Mouse (Mus musculus): ENCODE measurements around the gene Tubg2. TPM values are rescaled to one million over a fixed set of nuclear protein-coding genes. Genes with fewer than 3 reads are reported as not detected.

The Tubg2 gene
- polyA plus RNA-seq, 1 experiment from 2014 or later = 3.9 TPM

DNA sequence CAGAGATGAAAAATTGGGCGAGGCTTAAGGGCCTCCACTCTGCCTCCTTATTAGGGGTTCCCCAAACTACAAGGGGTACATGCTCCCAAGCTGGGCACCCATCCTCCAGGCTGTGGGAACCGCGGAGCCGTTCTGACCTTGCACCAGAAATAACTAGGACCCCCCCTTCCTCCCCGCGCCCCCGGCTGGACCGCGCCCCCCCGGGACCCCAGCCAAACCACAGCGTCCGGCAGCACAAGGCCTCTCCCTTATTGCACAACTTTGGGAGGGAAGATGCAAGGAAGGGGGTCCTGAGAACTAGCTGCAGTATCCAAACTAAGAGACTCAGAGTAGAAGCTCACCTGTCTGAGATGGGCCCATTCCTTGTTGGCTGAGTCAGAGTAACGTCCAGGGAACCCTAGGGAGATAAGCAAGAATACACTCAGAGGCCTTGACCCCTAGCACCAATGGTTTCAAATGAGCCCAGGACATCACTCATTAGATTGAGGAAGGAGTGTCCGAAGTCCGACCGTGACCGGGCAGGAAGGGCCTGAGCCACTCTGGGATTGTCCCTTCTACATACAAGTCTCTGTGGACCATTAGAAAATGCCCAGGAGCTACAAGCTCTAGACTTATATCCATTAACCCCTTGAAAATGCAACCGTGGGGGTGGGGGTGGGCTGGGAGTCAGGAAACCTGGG, 12.7 kb downstream of the Tubg2 start:
- Histone ChIP-seq H3K27ac (ENCODE audit: low read length) (no peak overlapping the region), H3K4me1 (ENCODE audit: control insufficient read depth, insufficient read depth, low read length) (peaks cover 32% of the 10 kb centered on the region), H3K27me3 (ENCODE audit: control insufficient read depth, insufficient read depth, low read length) (no peaks in the 10 kb centered on the region; the same call in 1 of the 2 replicates), H3K9me3 (replicated peaks; ENCODE audit: control insufficient read depth, low read length) (no peaks in the 10 kb centered on the region), H3K9ac (ENCODE audit: low read length) (peak overlapping the region; percentile 90), H3K4me3 (replicated peaks; ENCODE audit: low read length) (peak overlapping the region; percentile 85), H3K36me3 (ENCODE audit: control insufficient read depth, insufficient read depth, low read length) (peaks cover 22% of the 10 kb centered on the region), H3K4me2 (ENCODE audit: low read depth, low read length) (peak overlapping the region; percentile 92)
- 71% methylated on average over 18 of the region's 18 CpGs for WGBS
- ATAC-seq (ENCODE audit: insufficient read depth, low FRiP score) = no peak

DNA sequence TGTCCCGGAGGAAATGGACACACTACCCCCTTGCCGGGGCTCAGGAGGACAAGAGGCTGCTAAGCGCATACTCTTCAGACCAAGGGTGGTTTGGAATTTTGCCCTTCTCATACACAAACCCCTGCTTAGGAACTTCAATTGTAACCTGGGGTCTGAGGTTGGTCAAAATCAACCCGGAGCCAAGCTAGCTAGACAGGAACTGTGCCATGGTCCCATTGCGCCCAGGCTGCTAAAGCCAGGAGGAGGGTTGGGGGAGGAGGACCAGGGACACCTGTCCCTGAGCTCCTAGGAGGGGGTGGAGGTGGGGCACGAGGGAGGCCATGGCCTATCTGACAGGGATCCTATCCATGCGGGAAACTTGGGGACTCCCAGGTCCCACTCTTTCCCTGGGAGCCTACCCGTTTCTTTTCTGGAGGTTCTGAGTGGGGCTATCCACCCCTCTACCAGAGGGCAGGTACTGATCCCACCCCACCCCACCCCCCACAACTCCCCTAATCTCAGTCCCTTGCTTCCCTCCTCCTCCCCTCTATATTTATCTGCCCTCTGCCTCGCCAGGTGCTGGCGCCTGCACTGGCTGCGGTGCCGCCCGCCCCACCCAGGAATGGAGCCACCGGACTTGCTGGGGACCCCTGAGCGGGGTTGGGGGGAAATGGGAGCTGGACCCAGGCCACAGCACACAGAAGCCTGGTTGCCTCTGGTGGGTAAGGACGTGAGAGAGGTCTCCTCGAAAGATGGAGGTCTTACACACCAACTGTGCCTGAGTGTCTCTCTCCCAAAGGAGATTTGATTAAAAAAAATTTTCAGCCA, 13.8 kb downstream of the Tubg2 start:
- Histone ChIP-seq H3K27ac (ENCODE audit: low read length) (peak overlapping the region; percentile 91), H3K9ac (ENCODE audit: low read length) (peak overlapping the region; percentile 90), H3K27me3 (ENCODE audit: control insufficient read depth, insufficient read depth, low read length) (no peaks in the 10 kb centered on the region; the same call in 1 of the 2 replicates), H3K4me2 (ENCODE audit: low read depth, low read length) (peak overlapping the region; percentile 92), H3K4me1 (ENCODE audit: control insufficient read depth, insufficient read depth, low read length) (peaks cover 41% of the 10 kb centered on the region), H3K4me3 (replicated peaks; ENCODE audit: low read length) (peak overlapping the region; percentile 85), H3K36me3 (ENCODE audit: control insufficient read depth, insufficient read depth, low read length) (peaks cover 15% of the 10 kb centered on the region), H3K9me3 (replicated peaks; ENCODE audit: control insufficient read depth, low read length) (no peaks in the 10 kb centered on the region)
- WGBS = 15% methylated on average over 17 of the region's 17 CpGs
- ATAC-seq (ENCODE audit: insufficient read depth, low FRiP score) = no peak

DNA sequence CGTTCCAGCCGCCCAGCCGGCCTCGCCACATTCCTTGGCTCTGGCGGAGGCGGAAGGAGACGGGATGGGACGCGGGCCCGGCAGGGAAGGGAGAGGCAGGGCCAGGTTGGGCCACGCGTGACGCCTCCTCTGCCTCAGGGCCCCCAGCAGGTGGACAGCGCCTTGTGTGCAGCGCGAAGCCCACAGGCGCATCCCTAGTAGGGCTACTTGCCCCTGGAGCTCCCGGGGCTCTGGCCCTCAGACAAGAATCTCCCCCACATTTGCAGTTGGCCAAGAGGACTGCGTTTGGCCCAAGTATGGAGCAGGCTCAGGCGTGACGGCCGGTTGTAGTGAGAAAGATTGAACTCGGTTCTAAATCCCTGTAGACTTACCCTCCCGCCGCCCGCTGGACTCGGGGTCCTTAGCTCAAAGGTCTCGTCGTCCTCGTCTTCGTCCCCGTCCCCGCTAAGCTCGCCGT, 14.7 kb downstream of the Tubg2 start, which contains the start of gene Cntnap1:
Gene Cntnap1, plus strand, starts transcription at position 170 of the 457 bp plus-strand sequence.
- Histone ChIP-seq H3K4me3 (replicated peaks; ENCODE audit: low read length) (peak within 1 kb of the TSS; percentile 85), H3K4me1 (ENCODE audit: control insufficient read depth, insufficient read depth, low read length) (peaks cover 49% of the 10 kb centered on the region), H3K27ac (ENCODE audit: low read length) (peak within 1 kb of the TSS; percentile 91), H3K9ac (ENCODE audit: low read length) (peak within 1 kb of the TSS; percentile 90), H3K27me3 (ENCODE audit: control insufficient read depth, insufficient read depth, low read length) (peaks cover 5% of the 10 kb centered on the region; the same call in 1 of the 2 replicates), H3K4me2 (ENCODE audit: low read depth, low read length) (peak within 1 kb of the TSS; percentile 92), H3K36me3 (ENCODE audit: control insufficient read depth, insufficient read depth, low read length) (peaks cover 10% of the 10 kb centered on the region), H3K9me3 (replicated peaks; ENCODE audit: control insufficient read depth, low read length) (no peaks in the 10 kb centered on the region)
- under 1% methylated on average over 35 of the region's 35 CpGs for WGBS
- ATAC-seq (ENCODE audit: insufficient read depth, low FRiP score) = no peak

DNA sequence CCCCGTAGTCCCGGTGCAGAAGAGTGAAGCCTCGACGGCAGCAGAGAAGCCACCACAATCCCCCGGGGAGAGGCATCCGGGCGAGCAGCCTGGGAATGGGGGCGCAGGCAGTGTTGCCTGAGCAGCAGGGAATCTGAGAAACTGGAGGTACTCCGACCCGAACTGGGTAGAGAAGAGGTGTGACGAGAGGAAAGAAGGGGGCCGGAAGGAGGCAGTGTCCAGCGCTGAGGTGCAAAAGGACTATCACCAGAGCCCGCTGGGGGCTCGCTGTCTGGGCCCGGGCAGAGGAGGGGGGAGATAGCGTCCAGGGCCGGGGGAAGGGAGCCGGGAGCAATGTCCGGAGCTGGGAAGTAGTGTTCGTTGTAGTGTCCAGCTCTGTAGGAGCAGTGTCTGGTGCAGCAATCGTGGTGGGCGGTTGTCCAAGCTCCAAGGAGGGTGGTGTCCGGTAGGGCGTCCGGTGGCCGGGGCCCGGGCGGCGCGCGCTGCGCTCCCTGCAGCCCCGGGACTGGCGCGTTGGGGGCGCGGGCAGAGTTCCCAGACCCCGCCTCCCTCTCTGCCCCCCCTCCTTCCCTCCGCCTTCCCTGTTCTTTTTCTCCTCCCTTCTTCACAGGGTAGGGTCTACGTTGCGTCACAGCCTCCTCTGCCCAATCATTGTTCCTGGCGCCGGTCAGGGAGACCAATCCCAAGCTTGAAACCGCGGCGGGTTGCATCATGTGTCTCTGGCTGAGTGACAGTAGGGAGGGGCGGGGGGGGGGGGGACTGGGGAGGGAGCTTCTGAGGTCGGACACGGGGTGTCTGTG, 15.3 kb downstream of the Tubg2 start, which contains the start of gene Plekhh3:
Gene Plekhh3, minus strand, starts transcription at position 541 of the 800 bp plus-strand sequence.
- peaks cover 5% of the 10 kb centered on the region; the same call in 1 of the 2 replicates for H3K27me3 ChIP-seq (ENCODE audit: control insufficient read depth, insufficient read depth, low read length)

DNA sequence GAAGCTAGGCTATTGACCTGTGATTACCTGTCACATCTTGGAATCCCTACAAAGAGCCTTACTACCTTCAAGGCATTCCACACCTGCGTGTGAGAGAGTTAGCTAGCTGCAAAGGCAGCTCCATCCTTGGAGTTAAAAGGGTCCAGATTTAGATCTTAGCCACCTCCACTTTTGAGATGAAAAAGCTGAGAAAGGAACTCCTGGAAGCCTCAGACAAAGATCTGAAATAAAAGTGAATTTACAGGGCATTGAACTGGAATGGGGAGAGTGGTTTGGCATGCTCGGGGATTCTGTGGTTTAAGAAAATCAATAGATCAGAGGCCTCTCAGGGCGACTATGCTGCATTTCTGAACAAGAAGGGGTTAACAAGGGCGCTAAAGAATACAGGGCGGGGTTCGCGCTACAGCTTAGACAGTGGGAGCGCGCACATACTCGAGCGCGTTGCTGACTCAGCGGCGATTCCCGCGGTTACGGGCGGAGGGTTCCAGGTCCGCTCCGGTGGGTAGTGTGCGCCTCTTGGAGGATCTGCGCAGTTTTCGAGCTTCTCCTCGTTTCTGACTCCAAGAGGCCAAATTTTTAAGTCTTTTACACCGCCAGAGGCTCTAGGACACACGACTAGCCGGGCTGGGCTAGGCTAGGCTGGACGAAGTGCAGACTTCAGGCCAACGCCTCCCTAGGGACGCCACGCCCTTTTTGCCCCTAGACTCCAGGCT, 16.2 kb downstream of the Tubg2 start:
- WGBS = under 1% methylated on average over 31 of the region's 31 CpGs
- H3K9me3 ChIP-seq (replicated peaks; ENCODE audit: control insufficient read depth, low read length) = no peaks in the 10 kb centered on the region
- ATAC-seq (ENCODE audit: insufficient read depth, low FRiP score) = peak; percentile 64

More for the DNA sequence above, 15.3 kb downstream of the Tubg2 start, which contains the start of gene Plekhh3:
- H3K9me3 ChIP-seq (replicated peaks; ENCODE audit: control insufficient read depth, low read length) = no peaks in the 10 kb centered on the region
- H3K4me2 ChIP-seq (ENCODE audit: low read depth, low read length) = peak within 1 kb of the TSS; percentile 92
- H3K36me3 ChIP-seq (ENCODE audit: control insufficient read depth, insufficient read depth, low read length) = peaks cover 10% of the 10 kb centered on the region
- ATAC-seq (ENCODE audit: insufficient read depth, low FRiP score) = peak; percentile 94
- peak within 1 kb of the TSS; percentile 85 for H3K4me3 ChIP-seq (replicated peaks; ENCODE audit: low read length)
- peak within 1 kb of the TSS; percentile 90 for H3K9ac ChIP-seq (ENCODE audit: low read length)
- H3K27ac ChIP-seq (ENCODE audit: low read length) = peak within 1 kb of the TSS; percentile 96
- peaks cover 52% of the 10 kb centered on the region for H3K4me1 ChIP-seq (ENCODE audit: control insufficient read depth, insufficient read depth, low read length)
- under 1% methylated on average over 48 of the region's 50 CpGs for WGBS

DNA sequence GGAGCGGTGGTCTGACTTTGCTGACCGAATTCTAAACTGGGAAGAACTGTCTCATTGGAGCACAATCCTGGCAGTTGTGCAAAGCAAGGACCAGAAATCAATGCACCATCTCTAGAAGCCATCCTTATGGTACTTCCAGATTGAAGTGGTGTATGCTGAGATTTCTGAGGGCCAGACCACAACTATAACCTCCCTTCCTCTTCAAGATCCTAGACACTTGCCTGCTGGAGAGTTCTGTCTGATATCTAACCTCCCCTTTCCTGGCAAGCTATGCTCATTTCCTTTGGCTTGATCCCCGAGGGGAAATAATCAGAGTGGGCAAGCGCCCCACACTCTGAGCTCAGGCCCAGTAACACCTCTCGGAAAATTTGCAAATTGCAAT, 16.7 kb downstream of the Tubg2 start:
- H3K9ac ChIP-seq (ENCODE audit: low read length) = peak overlapping the region; percentile 77
- peaks cover 64% of the 10 kb centered on the region for H3K4me1 ChIP-seq (ENCODE audit: control insufficient read depth, insufficient read depth, low read length)
- H3K27ac ChIP-seq (ENCODE audit: low read length) = peak overlapping the region; percentile 96
- H3K4me3 ChIP-seq (replicated peaks; ENCODE audit: low read length) = peak overlapping the region; percentile 62
- H3K4me2 ChIP-seq (ENCODE audit: low read depth, low read length) = peak overlapping the region; percentile 92
- peaks cover 4% of the 10 kb centered on the region; the same call in 1 of the 2 replicates for H3K36me3 ChIP-seq (ENCODE audit: control insufficient read depth, insufficient read depth, low read length)
- ATAC-seq (ENCODE audit: insufficient read depth, low FRiP score) = no peak
- no peaks in the 10 kb centered on the region for H3K9me3 ChIP-seq (replicated peaks; ENCODE audit: control insufficient read depth, low read length)
- H3K27me3 ChIP-seq (ENCODE audit: control insufficient read depth, insufficient read depth, low read length) = peaks cover 16% of the 10 kb centered on the region
- 8% methylated on average over 5 of the region's 5 CpGs for WGBS

More for the DNA sequence above, 16.2 kb downstream of the Tubg2 start:
- Histone ChIP-seq H3K4me2 (ENCODE audit: low read depth, low read length) (peak overlapping the region; percentile 92), H3K9ac (ENCODE audit: low read length) (peak overlapping the region; percentile 77), H3K4me3 (replicated peaks; ENCODE audit: low read length) (peak overlapping the region; percentile 62), H3K36me3 (ENCODE audit: control insufficient read depth, insufficient read depth, low read length) (peaks cover 7% of the 10 kb centered on the region), H3K27ac (ENCODE audit: low read length) (peak overlapping the region; percentile 96), H3K4me1 (ENCODE audit: control insufficient read depth, insufficient read depth, low read length) (peaks cover 59% of the 10 kb centered on the region), H3K27me3 (ENCODE audit: control insufficient read depth, insufficient read depth, low read length) (peaks cover 11% of the 10 kb centered on the region)

DNA sequence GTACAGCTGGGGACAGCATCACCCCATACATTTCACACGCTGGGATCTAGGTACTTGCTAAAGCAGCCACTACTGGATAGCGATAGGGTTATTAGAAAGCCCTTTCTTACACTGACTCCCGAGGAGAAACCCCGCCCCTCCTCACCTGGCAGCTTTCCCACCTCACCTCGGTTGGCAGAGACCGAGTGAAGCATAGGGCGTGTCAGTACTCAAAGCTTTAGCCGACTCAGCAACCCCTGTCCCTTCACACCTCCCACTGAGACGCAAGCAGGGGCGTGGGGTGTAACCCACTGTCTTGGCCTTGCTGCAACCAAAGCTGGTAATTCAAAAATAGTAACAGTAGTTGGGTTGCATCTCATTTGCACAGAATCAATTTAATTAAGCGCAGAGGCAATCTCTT, 17.4 kb downstream of the Tubg2 start:
- Histone ChIP-seq H3K4me3 (replicated peaks; ENCODE audit: low read length) (peak overlapping the region; percentile 35), H3K9ac (ENCODE audit: low read length) (peak overlapping the region; percentile 64; the same call in 1 of the 2 replicates), H3K27me3 (ENCODE audit: control insufficient read depth, insufficient read depth, low read length) (peaks cover 20% of the 10 kb centered on the region), H3K4me2 (ENCODE audit: low read depth, low read length) (peak overlapping the region; percentile 92), H3K4me1 (ENCODE audit: control insufficient read depth, insufficient read depth, low read length) (peaks cover 64% of the 10 kb centered on the region), H3K27ac (ENCODE audit: low read length) (peak overlapping the region; percentile 92), H3K9me3 (replicated peaks; ENCODE audit: control insufficient read depth, low read length) (no peaks in the 10 kb centered on the region), H3K36me3 (ENCODE audit: control insufficient read depth, insufficient read depth, low read length) (no peaks in the 10 kb centered on the region)
- 9% methylated on average over 11 of the region's 11 CpGs for WGBS
- no peak for ATAC-seq (ENCODE audit: insufficient read depth, low FRiP score)
